Mouse (Mus musculus): ENCODE measurements around the gene Carmil1. TPM values are rescaled to one million over a fixed set of nuclear protein-coding genes. Genes with fewer than 3 reads are reported as not detected.

Carmil1 gene
- total RNA-seq, 1 experiment from 2014 or later: 5.6 TPM

DNA sequence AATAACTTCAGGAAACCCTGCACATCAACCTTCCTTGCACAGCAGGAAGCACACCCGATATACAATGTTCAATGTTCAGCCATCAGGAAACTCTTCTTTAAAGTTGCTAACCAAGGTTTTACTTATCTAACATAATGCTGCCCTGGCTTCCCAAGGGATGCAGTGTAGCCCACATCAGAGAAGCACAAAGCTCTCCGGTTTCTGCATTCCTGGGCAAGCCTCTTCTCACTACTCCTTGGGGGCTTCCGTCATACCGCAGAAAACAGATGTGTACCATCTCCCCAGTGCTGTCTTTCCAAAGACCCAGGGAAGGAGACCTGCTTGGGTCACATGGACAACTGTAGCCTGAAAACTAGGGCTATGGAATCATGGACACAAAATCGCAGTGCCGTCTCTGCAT, 47.8 kb downstream of the Carmil1 start:
- ATAC-seq (replicated peaks in 1 of 2; ENCODE audit: insufficient read depth in 1 of 2, low FRiP score in 2 of 2, low TSS enrichment in 1 of 2, low read depth in 1 of 2, poor library complexity in 2 of 2, severe bottlenecking in 2 of 2): no peak

GRCm38 (mm10) chr13:24231746-24232483, 48.7 kb downstream of the Carmil1 start:
- no peak for ATAC-seq (replicated peaks in 1 of 2; ENCODE audit: insufficient read depth in 1 of 2, low FRiP score in 2 of 2, low TSS enrichment in 1 of 2, low read depth in 1 of 2, poor library complexity in 2 of 2, severe bottlenecking in 2 of 2)

- no peak; a peak in 1 of 4 replicates for ATAC-seq (replicated peaks in 1 of 2; ENCODE audit: insufficient read depth in 1 of 2, low FRiP score in 2 of 2, low TSS enrichment in 1 of 2, low read depth in 1 of 2, poor library complexity in 2 of 2, severe bottlenecking in 2 of 2)
These were observed 49.4 kb downstream of the Carmil1 start for GRCm38 (mm10) chr13:24231146-24231545.

DNA sequence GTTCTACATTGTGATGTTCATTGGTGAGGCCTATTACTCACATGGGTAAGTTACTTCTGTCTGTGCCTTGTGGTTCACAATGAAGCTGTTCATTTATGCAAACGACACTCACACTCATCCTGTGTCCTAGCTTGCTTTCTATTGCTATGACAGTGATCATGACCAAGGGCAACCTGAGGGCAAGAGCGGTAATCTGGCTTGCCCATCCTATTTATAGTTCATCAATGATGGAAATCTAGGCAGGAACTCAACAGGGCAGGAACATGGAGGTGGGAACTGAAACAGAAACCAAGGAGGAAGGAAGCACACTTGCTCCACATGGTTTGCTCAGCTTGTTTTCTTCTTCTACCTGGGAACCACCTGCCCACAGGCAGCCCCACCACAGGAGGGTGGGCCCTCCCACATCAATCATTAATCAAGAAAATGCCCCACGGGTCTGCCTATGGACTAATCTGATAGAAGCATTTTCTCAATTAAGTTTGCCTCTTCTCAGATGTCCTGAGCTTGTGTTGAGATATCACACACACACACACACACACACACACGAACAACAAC, 50.0 kb downstream of the Carmil1 start:
- ATAC-seq (replicated peaks in 1 of 2; ENCODE audit: insufficient read depth in 1 of 2, low FRiP score in 2 of 2, low TSS enrichment in 1 of 2, low read depth in 1 of 2, poor library complexity in 2 of 2, severe bottlenecking in 2 of 2): no peak

GRCm38 (mm10) chr13:24223425-24224201, 57.0 kb downstream of the Carmil1 start:
- ATAC-seq (replicated peaks in 1 of 2; ENCODE audit: insufficient read depth in 1 of 2, low FRiP score in 2 of 2, low TSS enrichment in 1 of 2, low read depth in 1 of 2, poor library complexity in 2 of 2, severe bottlenecking in 2 of 2): no peak

- no peak for ATAC-seq (replicated peaks in 1 of 2; ENCODE audit: insufficient read depth in 1 of 2, low FRiP score in 2 of 2, low TSS enrichment in 1 of 2, low read depth in 1 of 2, poor library complexity in 2 of 2, severe bottlenecking in 2 of 2)
These were observed 60.1 kb downstream of the Carmil1 start for GRCm38 (mm10) chr13:24220441-24220970.

DNA sequence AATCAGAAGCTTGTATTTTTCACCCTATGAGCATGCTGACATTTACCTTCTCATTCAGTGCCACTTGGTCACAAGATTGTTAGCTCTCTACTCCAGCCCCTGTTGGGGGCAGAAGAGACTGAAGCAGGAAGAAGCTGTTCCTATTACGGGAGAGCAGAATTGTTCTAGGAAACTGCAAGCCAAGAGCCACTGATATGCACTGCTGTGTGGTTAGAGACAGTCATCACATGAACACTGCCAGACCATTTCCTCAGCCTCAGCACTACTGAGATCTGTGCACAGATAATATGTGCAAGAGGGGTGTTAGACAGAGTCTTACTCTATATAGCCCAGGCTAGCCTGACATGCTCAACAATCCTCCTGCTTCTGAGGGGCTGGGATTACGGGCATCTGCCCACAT, 69.4 kb downstream of the Carmil1 start:
- no peak; a peak in 1 of 4 replicates for ATAC-seq (replicated peaks in 1 of 2; ENCODE audit: insufficient read depth in 1 of 2, low FRiP score in 2 of 2, low TSS enrichment in 1 of 2, low read depth in 1 of 2, poor library complexity in 2 of 2, severe bottlenecking in 2 of 2)

DNA sequence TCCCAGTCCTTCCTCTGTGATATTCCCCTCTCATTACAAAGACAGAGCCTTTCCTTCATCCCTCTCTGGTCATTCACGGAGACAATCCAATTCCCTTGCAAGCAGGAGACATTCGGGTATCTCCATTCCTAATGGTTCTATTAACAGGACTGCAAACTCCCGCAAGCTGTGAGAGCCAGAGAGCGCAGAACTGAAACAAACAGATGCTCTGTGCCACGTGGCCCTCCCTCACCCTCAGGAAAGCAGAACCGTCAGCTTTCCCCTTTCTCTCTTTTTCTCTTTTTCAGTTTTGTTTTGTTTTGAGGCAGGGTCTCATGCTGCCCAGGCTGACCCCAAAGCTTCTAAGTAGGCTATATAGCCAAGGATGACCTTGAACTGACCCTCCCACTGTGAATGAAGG, 74.5 kb downstream of the Carmil1 start:
- no peak for ATAC-seq (replicated peaks in 1 of 2; ENCODE audit: insufficient read depth in 1 of 2, low FRiP score in 2 of 2, low TSS enrichment in 1 of 2, low read depth in 1 of 2, poor library complexity in 2 of 2, severe bottlenecking in 2 of 2)

GRCm38 (mm10) chr13:24202314-24202713, 78.3 kb downstream of the Carmil1 start:
- no peak for ATAC-seq (replicated peaks in 1 of 2; ENCODE audit: insufficient read depth in 1 of 2, low FRiP score in 2 of 2, low TSS enrichment in 1 of 2, low read depth in 1 of 2, poor library complexity in 2 of 2, severe bottlenecking in 2 of 2)

GRCm38 (mm10) chr13:24199861-24200543, 80.6 kb downstream of the Carmil1 start:
- no peak for ATAC-seq (replicated peaks in 1 of 2; ENCODE audit: insufficient read depth in 1 of 2, low FRiP score in 2 of 2, low TSS enrichment in 1 of 2, low read depth in 1 of 2, poor library complexity in 2 of 2, severe bottlenecking in 2 of 2)

DNA sequence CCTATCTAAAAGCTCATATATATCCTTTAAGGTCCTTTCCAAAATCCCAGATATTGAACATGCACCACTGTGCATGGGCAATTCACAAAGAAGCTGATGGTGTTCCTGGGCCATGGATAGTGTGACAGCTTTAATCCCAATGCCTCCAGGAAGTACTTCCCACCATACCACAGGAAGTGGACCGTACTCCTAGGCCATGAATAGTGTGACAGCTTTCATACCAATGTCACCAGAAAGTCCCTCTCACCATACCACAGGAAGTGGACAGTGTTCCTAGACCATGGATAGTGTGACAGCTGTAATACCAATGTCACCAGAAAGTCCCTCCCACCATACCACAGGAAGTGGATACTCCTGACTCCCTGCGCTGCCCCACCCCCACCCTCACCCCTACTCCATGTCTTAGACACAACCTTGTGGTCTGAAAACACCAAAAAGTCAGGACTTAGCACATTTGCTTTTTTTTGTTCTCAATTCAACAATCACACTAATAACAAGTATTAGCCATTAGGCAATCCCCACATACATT, 82.1 kb downstream of the Carmil1 start:
- ATAC-seq (replicated peaks in 1 of 2; ENCODE audit: insufficient read depth in 1 of 2, low FRiP score in 2 of 2, low TSS enrichment in 1 of 2, low read depth in 1 of 2, poor library complexity in 2 of 2, severe bottlenecking in 2 of 2): 0 out of 4 replicates have a peak, but pooled peaks of 1 of the 2 experiments have one; percentile 36

DNA sequence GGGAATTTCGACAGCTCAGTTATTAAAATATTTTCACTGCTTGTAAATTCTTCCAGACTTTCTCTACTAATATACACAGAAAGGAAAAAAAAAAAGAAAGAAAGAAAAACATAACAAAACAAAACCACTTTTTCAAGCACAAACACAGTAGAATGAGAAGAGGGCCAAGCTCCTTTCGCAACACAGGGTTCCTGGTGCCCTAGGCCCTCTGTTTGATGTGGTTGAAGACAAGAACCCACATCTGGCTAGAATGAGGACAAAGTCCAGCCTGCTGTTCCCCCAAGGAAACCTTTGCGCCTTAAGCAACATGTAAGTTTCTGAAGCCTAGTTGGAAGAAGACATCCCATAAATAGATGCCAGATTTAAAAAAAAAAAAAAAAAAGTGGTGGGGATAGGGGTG, 85.2 kb downstream of the Carmil1 start:
- no peak for ATAC-seq (replicated peaks in 1 of 2; ENCODE audit: insufficient read depth in 1 of 2, low FRiP score in 2 of 2, low TSS enrichment in 1 of 2, low read depth in 1 of 2, poor library complexity in 2 of 2, severe bottlenecking in 2 of 2)

GRCm38 (mm10) chr13:24194018-24194417, 86.6 kb downstream of the Carmil1 start:
- no peak for ATAC-seq (replicated peaks in 1 of 2; ENCODE audit: insufficient read depth in 1 of 2, low FRiP score in 2 of 2, low TSS enrichment in 1 of 2, low read depth in 1 of 2, poor library complexity in 2 of 2, severe bottlenecking in 2 of 2)

DNA sequence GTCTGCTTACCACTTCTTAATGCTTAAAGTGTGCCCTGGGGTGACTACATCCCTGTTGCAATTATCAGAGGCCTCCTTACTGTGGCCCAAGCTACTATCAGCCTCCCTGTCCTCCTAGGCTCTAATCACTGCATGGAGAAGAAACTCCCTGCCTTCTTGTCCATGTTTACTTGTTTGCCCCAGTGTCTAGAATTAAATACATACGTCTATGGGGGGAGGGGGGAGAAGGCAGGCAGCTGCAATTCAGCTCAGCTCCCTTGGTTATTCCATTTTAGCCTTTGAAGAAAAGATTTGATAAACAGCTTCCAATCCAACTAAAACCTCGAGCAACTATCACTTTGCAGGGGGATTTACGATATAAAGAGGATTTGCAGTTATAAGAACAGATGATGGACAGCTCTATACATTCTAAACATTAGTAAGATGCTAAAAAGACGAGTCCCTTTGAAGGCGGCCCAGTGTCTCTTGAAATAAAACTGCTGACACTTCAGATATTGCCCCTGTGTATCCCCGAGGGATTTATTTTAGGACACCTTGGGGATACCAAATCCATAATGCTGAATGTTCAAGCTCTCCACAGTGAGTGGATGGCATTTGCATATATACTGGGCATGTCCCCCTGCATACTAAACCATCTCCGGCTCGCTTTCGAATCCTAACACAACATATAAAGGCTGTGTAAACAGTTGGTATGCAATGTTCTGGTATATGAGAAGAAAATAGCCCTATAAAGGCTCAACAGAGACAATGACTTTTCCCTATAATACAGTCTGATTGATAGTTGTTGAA, 89.5 kb downstream of the Carmil1 start:
- no peak for ATAC-seq (replicated peaks in 1 of 2; ENCODE audit: insufficient read depth in 1 of 2, low FRiP score in 2 of 2, low TSS enrichment in 1 of 2, low read depth in 1 of 2, poor library complexity in 2 of 2, severe bottlenecking in 2 of 2)

DNA sequence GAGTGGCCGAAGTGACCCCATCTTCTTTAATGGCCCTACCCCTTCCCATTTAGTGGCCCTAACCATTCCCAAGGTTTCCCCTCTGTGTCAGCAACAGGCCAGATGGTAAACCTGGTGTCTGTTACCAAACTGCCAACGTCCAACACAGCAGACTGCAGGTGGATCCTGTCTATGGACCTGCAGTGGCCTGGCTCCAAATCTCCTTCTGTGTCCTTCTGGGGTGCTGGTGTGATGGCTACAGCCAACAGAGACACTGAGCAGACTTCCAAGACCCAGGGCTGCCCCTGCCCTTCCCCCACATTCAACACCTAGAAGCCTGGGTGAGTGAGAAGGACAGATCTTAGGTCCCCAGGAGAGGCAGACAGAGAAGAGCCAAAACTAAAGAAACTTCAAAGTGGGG, 93.6 kb downstream of the Carmil1 start:
- ATAC-seq (replicated peaks in 1 of 2; ENCODE audit: insufficient read depth in 1 of 2, low FRiP score in 2 of 2, low TSS enrichment in 1 of 2, low read depth in 1 of 2, poor library complexity in 2 of 2, severe bottlenecking in 2 of 2): no peak

DNA sequence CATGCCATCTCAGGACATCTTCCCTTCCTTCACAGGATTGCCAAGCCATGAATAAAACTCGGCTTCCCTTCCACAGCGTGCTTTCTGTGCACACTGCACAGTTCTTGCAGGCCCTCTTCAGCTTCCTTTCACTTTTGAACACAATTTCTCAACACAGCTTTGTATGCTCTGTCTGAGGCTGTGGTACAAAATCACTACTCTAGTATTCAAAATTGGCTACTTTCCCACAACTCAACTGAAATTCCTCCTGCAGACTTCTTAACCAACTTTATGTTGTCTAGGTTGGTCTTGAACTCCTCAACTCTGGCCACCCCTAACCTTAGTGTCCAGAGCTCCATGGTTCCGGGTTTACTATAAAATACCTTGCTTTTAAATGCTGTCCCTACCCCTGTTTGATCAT, 95.0 kb downstream of the Carmil1 start:
- ATAC-seq (replicated peaks in 1 of 2; ENCODE audit: insufficient read depth in 1 of 2, low FRiP score in 2 of 2, low TSS enrichment in 1 of 2, low read depth in 1 of 2, poor library complexity in 2 of 2, severe bottlenecking in 2 of 2): no peak

GRCm38 (mm10) chr13:24182878-24183277, 97.7 kb downstream of the Carmil1 start:
- no peak for ATAC-seq (replicated peaks in 1 of 2; ENCODE audit: insufficient read depth in 1 of 2, low FRiP score in 2 of 2, low TSS enrichment in 1 of 2, low read depth in 1 of 2, poor library complexity in 2 of 2, severe bottlenecking in 2 of 2)
